Mouse (Mus musculus) 3T3-L1 (cell line): ENCODE measurements at regions not wholly inside any gene's neighbourhood (a gene's known extent, or its start where the extent isn't known, plus 50 kb on each side); places are given as distances from the start of the nearest gene placed in this dataset.

ENCODE experiments used
- DNase-seq: peaks from one replicate; pipeline ENCODE4 v3.0.0-alpha.2; 2015; ENCODE audit warnings: low read depth, low spot score

DNA sequence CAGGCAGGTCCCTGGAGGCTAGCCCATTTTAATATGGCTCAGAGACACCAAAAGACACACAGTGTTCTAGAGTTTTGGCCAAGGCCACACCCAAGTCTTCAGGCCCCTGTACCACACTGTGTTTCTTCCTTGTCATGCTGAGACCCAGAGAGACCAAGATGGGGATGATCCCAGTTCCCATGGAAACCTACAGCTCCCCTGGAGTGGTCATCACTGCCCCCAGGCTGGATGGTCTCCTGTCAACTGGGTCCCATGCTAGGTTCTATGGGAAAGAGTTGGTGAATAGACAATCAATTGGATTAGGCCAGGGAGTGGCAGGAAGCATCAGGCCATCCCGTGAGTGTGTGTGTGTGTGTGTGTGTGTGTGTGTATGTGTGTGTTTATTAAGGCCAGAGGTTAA, 80.5 kb upstream of the Tle3 start:
- no peak for DNase-seq

DNA sequence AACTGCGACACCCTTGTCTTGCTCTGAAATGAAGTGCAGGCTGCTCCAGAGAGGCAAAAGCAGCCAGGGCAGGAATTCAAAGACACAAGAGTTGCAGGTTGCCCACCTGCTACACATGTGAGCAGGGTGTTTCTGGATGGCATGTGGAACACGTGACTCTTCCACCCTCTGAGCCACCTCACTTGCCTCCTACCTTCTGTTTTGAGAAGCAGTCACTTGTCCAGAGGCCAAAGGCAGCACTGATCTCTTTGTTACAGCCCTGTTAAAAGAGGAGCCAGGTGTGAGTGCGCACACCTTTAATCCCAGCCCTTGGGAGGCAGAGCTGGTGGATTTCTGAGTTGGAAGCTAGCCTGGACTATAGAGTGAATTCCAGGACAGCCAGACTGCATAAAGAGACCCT, 79.7 kb upstream of the Tle3 start:
- no peak for DNase-seq

DNA sequence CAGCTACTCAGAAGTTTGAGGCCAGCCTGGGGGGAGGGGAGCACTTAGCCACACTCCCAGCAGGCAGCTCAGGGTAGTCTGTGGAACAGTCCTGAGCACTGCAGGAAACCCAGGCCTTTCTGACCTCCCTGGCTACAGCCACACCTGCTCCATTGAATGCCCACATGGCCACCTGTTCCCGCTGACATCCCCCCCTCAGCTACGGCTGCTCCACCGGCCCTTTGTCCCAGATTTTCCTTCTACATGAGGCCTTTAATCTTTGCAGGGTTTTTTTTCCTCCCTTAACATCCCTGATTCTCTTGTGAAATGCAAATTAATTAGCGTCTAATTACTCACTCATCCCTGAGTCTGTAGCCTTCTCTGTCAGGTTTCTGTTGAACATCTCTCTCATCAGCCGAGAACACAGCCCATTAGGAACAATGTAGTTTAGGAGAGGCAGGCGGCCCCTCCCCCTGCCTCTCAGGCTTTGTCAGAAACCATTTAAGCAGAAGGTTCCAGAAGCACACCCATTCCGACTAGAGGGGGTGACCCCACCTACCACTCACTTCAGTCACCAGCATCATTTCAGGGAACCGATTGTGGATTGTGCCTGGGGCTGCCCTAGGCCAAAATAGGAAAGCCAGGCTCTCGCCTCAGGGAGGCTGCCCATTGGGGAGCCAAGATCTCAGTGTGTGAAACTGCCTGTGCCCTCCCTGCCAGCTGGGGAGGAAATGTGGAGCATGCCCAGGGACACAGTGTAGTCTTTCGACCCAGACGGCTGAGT, 78.8 kb upstream of the Tle3 start:
- DNase-seq: no peak

DNA sequence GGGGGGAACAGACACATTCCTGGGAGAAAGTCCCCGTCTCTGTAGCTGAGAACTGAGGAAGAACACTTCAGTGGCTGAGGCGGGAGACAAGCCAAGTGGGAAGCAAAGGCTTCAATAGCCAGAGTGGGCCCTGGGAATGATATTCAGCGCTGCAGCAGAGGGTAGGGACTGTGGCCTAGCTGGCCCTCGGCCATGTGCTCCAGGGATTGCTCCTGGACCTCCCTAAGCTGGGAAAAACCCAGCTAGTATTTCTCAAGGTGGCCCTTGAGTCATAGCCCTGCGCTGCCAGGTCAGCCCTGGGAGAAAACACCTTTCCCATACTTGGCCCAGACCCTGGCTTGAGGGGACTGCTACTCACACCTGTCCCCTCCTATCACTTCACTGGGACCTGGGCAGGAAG, 77.2 kb upstream of the Tle3 start:
- no peak for DNase-seq

DNA sequence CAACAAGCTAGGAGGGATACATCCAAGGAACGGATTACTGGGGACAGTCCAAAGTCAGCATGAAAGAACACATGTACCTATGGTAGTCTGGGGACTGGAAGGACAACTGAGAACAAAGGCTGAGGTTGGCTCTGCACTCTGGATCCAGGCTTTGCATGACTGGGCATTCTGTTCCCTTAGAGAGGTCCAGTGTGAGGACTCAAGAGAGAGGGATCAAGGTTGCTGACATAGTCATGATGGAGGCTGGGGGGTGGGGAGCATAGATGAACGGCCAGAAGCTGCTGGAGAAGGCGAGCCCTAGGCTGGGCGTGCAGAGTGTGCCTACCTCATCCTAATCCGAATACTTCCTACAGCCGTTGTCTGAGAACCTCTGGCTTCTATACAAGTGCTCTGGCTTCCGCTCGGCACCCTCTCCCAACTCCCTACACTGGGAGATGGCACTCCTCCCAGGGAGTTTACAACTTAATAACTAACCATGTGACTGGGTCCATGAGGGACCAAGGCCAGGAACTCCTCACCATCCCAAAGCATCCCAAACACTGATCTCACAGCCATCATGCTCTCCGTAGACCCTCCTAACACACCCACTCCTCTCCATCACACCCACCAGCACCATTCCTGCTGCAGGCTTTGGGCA, 75.7 kb upstream of the Tle3 start:
- DNase-seq: no peak

DNA sequence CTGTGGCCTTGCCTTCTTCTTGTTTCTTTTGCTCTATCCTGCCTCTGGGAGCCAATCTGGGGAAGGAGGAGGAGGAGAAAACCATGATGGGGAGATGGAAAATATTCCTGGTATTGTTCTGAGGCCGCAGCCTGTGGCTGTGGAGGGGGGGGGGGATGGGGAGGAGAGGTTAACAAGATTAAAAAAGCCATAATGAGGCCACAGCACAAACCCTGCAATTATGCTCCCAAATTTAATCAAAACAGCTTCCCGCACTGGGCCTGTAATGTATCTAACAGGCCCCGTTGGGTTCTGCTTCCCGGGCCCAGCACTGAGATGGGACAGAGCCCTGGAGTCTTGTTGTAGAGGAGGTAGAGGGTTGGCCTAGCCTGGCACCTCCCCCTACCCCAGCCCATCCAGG, 74.8 kb upstream of the Tle3 start:
- DNase-seq: no peak

DNA sequence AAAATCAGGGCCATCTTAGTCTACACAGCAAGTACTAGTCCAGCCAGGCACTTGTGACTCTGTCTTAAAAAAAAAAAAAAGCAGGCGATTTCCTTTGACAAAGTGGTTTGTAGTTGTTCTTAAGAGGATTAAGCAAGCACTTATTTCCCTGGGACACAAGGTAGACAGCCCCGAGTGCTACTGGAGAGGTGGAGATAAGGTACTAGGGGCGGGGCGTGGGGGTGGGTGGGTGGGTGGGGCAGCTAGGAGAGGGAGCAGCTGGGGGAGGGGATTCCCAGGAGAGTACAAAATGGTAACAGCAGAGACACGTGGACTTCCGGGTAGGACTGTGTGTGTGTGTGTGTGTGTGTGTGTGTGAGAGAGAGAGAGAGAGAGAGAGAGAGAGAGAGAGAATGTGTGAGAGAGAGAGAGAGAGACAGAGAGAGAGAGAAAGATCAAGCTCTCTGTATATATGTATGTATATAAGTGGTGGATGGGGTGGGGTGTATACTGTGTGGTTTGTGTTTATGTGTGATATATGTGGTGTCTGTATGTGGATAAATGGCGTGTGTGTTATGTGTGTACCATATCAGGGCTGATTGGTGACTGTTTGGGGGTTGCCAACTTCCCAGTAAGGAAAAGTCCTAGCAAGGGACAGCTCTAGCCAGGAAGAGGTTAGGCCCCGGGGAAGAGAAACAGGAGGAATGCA, 72.1 kb upstream of the Tle3 start:
- no peak for DNase-seq

DNA sequence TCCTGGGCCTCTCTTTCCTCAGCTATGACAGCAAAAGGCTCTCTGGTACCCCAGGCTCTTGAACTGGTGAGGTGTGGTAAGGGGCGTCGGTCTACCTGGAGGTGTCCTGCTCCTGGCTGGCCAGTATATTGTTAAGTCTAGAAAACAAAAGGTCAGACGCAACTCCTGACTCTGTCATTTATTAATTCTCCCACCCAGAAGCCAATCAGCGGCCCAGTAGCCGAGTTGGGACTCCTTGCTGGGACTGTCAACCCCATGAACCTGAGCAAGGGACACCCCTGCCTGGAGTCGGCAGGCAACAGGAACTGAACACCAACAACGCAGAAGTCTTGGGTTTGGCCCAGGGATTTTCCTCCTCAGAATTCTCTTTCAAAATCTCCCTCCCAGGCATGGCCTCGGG, 71.1 kb upstream of the Tle3 start:
- no peak for DNase-seq

DNA sequence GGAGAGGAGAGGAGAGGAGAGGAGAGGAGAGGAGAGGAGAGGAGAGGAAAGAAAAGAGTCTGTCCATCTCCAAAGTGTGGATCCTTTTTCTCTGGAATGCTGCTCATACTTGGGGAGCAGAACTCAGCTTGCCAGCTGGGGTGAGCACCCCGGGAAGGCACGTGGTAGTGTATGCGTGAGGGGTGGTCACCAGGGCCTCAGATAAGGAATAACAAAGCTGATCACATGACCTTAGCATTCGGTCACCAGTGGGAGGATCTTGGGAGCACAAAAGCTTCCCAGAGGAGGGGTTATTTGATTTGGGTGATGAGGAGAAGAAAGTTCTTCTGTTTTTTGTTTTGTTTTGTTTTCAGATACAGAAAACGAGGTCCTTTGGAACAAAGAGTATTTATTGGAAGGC, 69.4 kb upstream of the Tle3 start:
- no peak for DNase-seq

DNA sequence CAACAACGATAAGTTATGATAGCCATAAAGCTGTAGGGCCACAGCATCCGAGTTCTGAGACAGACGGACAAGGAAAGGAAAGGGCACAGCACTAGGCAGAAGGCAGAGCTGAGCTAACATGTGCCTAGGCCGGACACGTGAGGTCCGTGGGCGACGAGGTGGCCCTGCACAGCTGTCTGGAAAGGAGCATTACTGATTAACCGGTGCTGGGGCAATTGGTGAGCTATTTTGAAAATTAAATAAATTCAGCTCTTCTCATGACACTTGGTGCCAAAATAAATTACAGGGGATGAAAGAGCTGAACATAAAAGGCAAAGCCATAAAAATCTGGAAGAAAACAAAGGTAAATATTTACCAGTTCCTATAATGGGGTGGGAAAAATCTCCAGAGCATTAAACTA, 65.9 kb upstream of the Tle3 start:
- no peak for DNase-seq

DNA sequence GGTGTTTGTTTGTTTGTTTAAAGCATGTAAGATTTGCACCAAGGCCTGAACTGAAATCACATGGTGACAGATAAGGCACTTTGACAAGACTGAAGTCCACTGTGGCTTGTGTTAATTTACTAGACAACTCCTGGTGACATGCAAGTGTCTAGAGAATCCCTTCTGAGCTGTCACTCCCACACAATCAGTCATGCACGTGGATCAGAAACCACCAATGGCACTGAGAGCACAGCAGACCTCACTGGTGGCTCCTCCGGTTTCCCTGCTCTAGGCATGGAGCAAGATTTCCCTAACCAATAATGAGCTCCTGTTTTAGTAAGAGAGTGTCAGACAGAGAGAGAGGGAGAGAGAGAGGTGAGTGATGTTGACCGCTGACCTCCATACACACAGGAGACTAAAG, 63.1 kb upstream of the Tle3 start:
- DNase-seq: no peak

DNA sequence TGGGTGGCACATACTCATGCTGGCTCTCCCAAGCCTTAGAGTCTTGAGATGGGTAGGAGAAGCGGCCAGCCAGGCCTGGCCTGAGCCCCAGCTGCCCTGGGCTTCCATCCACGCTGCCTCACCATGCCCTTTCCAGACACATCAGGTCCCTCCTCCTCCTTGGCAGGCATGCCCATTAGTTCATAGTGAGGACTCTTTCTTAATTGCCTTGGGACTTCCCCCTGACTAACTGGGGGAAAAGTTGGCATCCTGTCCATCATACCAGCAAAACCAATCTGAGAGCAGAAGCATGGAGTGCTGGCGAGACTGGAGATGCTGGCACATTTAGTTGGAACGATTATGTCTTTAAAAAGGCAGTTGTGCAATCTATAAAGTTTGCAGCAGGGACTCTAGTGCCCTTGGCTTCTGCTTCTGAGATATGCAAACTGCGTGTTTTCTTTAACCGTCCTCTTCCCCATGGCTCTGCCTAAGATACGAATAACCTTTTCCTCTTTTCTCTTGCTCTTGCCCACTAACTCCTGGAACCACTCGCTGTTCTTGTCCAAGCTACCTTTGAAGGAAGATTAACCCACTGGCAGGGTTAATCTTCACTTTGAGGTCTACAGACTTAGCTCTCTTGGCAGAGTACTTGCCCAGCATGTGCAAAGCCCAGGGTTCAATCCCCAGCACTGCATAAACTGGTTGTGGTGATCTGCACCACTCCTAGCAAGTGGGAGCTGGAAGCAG, 62.2 kb upstream of the Tle3 start:
- DNase-seq: peak; percentile 5

DNA sequence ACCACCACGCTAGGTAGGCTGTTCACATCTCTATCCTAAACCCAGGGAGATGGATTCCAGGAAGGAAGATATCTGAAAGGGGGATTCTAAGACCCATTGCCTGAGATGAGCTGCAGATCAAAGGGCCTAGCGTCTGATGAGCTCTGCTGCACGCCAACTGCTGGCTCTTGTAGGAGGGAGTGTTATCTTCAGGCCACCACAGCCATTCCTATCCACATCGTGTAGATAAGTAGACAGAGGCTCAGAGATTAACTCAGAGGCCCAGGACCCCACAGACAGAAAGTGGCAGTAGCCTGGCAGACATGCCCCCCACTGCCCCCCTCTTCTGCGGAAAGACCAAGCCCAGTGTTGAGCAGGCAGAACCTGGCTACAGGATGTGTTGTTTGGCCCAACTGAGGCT, 61.6 kb upstream of the Tle3 start:
- DNase-seq: no peak

DNA sequence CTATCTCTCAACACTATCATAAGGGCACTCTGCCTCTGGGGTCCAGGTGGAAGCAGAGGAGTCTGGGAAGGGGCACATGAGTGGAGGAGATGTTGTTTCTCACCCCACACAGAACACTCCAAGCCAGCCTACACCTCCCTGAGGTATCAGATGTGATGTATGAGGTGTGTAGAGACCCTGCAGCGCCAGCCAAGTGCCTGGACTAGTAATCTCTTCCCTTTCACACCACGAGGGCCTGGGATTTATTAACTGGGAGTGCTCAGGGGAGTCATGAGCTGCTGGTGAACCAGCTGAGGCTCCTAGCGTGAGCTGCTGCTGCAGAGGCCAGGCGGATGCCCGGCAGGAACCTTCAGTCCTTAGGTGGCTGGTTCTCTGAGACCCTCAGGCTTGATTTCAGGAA, 60.6 kb upstream of the Tle3 start:
- DNase-seq: no peak

DNA sequence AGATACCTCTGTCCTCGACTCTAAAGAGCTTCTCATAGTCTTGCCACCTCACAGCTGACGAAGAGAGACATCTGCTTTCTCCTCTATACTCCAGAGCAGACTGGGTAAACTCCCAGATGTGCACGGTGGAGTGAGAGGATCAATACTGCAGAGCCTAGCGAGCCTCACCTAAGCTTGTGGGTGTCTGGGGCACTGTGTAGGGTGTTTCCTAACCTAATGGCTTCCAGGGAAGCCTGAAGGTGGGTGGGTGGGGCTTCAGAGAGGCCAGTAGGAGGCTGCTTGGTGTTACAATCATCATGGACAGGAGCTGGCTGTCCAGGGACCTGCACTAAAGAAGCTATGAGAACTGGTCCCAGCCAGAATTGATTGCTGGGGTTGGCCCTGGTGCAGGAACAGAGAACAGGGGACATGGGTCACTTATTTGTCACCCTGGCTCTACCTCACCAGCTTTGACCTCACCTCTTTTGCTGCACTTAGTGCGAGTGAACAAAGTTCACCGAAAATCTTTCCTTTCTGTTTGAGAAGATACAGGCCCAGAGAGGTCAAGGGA, 57.5 kb upstream of the Tle3 start:
- no peak for DNase-seq

DNA sequence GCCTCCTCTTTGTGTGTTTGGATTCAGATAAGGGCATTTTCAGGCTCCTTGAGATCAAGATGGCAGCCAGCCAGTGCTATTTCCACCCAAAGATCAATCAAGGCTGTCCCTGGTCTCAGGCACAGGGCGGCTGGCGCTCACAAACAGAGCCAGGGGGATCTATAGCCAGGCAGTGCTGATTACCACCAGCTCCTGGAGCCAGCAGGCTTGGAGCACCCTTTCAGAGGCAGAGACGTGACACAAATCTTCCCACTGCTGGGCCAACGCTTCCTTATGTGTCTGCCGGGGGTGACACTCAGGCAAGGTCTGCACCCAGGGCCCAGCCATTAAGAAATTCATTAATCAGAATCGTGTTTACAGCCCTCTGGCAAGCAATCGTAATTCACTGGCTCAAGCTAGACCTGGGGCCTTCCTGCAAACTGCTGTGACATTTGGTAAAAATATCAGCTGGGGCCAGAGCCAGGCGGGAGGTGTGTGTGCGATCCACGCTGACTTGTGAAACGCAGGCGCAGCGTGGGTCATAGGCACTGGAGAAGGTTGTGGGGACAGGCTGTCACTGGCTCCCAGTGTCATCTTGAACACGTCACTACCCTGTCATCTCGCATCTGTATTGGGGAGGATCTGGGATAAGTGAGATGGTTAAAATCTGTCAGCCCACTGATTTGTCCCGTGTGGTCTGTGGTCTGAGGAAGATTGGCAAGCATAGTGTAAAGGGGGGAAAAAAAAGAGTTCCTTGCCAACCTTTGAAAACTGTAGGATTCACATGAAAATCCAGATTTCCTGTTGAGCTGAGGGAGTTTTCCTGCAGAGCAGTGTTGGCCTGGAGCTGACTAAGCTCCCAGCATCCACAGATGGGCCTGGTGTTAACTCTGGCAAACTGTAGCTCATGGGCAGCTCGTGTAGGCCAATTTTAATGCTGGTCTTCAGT, 56.5 kb upstream of the Tle3 start:
- peak; percentile 74 for DNase-seq

DNA sequence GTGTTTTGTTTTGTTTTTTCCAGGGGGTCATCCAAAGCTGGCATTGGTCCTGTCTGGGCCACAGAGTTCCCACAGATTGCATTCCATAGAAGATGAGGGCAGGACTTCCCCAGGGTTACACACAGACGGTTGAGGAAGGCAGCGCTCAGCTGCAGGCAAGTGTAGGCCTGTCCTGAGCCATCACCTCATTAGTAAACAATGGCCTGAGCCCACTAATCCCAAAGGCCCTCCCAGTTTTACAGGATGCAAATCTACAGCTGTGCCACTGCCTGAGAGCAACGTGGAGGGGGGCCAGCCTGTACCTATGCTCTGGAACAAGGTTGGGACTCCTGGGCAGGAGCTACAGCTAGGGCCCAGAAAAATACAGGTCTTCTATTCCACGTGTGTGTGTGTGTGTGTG, 55.7 kb upstream of the Tle3 start:
- DNase-seq: no peak

DNA sequence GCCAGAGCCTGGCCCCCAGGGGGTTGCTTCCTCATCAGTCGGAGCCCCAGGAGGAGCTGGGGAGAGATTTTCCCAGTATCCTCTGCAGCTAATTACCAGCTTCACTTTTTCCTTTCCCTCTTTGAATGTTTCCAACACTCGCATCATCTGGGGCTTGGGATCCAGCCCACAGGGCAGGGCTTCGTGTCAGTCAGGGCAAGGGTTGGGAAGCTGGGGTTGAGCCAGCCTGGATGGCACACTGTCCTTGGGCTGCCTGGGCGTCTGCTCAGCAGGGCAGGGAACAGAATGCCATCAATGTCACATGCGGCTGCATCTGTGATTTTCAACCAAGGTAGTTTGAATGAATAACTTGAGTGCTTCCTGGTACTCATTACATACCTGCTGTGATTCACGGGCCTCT, 52.4 kb upstream of the Tle3 start:
- DNase-seq: no peak

DNA sequence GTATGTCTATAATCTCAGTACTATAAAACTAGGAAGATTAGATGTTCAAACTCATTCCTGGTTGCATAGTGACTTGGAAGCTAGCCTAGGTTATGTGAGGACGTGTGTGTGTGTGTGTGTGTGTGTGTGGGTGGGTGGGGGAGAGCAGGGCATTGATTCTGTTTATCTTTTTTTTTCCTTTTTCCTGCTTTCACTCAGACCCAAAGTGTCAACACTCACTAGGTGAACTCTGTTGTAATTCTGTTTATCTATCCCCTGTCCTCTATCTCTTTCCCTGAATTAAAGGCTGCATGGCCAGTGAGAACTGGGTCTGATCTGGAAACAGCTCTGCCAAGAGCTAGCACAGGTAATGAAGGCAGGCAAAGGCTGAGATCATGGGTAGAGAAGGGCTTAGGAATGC, 50.9 kb upstream of the Tle3 start:
- no peak for DNase-seq

DNA sequence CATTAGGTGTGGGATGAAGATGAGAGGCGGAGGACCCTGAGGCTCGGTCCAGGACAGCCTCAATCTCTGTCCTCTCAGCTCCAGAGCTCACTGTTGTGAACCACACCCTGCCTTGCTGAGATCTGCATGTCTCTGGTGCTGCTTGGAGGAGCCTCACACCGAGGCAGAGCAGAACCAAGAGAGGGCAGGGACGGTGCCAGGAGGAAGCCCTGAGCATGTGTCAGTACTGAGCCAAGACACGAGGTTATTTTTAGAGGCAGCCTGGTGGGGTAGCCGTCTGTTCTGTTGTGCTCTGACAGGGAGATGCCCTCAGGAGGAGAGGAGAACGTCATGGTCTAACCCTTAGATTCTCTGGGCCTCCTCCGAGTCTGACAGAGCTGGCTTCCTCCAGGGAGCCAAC, 50.3 kb upstream of the Tle3 start:
- DNase-seq: peak; percentile 72

DNA sequence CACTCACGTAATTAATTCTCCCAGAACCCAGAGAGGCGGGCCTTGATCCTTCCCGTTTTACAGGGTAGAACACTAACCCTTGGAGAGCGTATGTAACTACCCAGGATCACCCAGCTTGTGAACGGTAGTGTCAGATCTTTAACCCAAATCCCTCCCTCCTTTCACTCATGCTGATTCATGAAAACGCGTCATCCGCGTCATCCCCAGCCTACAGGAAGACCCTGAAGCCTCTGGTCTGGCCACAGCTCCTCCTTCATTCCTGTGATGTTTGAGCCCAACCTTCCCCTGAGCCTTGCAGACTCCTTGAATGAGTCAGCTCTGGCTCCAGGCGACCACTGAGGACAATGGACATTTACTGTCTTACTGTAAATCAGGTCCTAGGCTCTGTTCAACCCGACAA, 49.8 kb upstream of the Tle3 start:
- DNase-seq: peak; percentile 98
